Mouse (Mus musculus) cerebellum, postnatal 36 days (tissue): ENCODE results near the gene Antxr1.
A peak's percentile ranks its signal among the peaks of the same experiment; 100 is the strongest.

Experiments
- DNase-seq, 2 experiments: peaks; one replicate each; pipeline ENCODE4 v3.0.0; 2021 to 2022; ENCODE audit warnings: mixed read lengths in 2 of 2

Gene Antxr1

DNA sequence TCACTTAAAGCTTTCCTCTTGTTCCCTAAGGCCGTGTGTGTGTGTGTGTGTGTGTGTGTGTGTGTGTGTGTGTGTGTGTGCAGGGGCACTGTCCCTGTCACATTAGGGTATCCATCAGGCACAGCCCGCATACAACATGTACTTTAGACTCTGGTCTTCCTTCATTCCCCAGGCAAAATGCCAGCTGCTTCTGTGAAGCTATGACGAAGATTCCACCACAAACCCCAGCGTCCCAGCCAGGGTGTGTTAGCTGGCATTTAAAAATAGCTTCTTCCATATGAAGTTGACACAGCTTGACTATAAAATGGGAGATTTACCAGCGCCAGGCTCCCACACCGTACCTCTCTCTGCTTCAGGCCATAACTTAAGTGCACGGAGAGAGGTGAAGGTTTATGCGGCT lies 152.5 kb downstream of the Antxr1 start:
- no peak for DNase-seq

DNA sequence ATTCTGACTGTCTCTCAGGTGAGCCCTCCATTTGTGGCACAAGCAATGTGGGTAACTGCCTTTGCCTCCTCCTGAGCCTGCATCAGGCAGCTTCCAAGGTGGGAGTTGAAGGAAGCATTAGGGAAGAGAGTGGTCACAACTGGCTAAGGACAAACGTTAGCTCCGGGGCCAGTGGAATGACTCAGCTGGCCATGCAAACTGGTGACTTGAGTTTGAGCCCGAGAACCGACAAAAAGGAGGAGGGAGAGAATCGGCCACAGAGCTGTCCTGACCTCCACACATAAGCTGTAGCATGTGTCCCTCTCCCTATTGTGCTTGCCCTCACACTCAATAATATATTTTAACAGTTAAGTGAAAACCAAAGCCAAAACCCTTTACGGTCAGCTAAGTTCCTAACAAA lies 152.9 kb downstream of the Antxr1 start:
- DNase-seq: no peak

DNA sequence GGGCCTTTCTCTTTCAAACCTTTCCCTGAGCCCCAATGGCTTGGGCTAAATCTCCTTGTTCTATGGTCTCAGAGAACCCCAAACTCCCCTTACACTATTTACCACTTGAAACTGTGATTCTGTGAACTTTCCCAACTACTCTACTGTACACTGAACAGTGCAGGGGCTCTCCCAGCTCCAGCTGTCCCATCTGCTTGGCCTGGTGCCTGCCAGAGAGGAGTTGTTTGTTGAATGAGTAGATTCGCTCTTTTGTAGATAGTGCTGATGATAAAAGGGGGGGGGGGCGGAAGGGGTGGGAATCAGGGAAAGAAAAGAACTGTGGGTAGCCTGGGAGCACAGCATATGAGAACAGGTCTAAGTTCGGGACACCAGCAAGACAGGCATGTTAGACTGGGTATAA lies 164.2 kb downstream of the Antxr1 start:
- no peak for DNase-seq

DNA sequence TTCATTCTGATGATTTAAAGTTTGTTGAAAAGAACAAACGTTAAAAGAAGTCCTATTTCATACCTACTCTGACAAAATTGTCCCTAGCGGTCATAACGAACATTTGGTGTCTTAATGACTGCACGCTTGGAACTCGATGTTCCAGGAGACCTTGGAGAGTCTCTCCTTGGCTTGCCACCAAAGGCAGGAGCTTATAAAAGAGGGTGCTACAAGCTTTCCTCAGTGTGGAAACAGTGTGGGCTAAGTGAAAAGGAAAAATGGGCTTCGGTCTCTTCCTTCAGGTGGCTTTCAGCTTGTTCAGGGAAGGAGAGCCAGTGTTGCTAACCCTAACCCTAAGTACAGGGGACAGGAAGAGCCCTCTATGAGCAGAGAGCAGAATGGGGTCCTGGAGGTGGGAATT lies 164.7 kb downstream of the Antxr1 start:
- no peak for DNase-seq

DNA sequence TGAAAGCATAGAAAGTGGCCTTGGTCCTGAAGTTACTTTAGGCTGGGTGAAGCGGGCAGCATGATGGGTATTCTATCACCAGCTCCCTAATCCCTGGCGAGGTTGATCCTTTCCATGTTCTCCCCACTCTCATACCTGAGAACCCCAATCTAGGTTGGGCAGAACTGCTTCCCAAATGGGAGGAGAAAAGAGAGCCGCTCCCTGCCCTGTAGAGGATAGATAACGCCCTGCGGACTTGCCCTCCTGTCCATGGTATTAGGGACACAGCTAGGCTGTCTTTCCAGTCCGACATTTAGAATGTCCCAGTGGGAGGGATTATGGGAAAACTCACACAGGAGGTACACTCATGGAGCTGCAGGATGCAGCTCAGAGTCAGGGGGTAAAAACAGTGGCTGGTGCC lies 165.3 kb downstream of the Antxr1 start:
- no peak for DNase-seq

DNA sequence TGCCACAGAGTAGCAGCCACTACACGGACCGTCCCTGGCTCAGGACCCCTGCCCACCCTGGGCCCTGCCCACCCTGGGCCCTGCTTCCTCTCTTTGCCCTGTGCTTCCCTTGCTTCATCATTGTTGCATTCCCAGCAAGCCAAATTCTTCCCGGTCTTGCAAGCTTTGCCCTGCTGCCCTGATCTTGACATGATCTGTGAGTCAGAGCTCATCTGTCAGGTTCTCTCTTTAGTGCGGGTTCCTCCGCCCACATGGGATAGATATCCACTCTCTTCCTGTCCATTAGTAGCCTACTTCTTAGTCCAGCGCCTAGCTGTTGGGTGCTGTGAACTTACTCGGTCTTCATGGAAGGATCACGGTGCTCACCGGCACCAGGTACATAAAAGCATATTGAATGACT lies 167.6 kb downstream of the Antxr1 start:
- DNase-seq: no peak

DNA sequence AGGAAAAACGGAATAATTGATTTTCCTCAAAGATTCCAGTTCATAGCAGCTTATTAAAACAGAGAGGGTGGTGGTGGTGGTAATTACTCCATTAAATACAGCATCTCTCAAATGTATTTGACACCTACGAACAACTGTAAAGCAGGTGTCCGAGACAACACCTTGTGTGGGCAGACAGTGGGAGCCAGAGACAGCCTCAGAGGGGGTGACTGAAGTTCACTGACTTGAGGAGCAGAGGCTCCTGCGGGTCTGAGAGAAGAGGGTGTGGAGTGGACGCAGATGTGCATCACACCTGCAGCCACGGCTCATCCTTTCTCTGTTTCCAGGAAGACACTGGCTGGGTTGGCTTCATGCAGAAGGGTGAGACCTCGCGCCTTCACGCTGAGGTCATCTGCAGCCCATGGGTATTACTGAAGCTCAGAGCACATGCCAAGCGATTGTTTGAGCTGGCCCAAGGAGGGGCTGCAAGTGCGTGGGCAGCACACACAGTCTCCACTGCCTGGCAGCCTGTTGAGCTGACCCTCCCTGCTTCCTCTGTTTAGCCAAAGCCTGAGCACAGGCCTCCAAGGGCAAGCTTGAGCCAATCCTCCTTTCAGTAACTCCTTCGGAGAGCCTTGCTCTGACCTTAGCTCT lies 168.8 kb downstream of the Antxr1 start:
- no peak for DNase-seq

DNA sequence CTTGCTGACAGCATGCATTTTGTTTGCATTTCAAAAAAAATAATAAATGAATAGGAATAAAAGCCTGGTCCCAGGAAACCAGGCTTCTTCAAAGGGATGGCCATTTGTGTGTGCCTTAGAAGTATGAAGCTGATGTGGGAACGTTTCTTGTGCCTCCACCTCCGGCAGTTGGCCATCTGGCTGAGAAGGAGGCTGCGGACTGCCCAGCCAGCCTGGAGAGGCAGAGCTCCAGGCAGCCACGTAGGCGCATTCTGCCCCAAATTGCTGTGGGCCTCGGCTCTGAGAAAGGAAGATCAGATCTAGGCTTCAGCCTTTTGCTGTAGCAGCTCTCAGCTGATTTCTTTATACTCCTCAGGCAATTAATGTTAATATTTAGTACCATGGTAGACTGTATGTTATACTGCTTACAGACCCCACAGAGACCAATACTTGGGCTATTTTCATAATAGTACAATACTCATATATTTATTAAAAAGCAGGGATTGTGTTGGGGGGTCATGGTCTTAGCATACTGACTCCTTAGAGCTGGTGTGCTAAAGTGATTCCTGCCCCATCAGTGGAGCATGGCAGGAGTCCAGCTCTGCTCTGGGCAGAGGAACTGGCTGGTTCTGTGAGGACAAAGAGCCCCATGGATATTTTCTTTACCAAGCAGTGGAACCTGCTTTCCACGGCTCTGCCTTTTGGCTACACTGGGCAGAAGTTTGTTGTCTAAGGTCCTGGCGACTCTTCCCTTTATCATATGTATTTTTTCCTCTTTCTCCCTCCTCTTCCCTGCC lies 169.9 kb downstream of the Antxr1 start:
- DNase-seq: peak in 1 of 2 experiments; percentile 5

DNA sequence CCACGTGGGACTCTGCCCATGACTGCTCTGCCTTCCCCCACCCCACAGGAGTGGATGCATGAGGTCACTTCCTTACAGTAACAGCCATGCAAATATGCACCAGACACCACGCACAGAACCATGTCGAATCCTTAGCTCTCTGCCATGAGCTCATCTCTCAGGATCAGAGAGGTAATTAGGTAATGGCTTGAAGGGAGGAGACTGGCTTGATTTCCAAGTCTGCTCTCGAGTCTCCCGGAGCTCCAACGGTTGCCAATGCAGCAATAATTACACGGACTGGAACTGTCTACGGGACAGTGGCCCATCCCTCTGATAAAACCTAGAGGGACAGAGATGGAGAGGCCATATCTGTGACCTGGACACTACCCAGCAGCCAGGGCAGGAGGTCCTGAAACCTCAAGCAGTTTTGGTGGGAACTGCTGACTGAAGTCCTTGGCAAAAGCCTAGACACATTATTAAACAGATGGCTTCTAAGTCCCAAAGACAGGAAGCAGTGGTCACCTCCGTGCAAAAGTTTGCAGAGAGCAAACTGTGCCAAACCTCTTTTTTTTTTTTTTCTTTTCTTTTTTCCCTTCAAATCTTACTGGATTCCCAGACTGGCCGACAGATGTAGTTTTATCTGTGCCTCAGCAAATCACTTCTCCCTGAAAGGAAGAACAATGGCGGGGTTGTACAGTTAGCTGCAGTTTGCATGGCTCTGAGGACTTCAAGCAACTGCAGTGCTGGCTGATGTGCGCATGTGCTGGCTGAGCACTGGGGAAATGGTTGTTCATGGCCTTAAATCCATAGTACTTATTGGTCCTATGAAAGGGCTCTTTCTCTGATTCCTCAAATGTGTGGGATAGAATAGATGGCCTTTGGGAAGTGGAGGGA lies 174.0 kb downstream of the Antxr1 start:
- DNase-seq: no peak

DNA sequence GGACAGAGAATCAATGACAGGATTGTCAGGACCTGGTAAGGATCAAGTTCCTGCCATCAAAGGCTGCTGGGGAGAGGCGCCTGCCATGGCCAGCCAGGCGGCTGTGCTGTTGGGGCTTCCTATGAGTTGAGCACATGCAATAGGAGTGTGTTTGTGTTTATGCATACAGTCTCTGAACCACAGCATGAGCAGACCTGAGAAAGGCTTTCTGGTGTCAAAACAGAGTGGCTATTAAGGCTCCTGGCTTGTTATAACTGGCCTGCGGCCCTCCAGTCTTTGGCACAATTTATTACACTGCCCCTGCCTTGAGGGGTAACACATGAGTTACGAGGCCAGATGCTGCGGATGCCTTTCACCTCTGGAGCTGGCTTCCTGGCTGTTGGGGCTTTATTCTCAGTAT lies 175.4 kb downstream of the Antxr1 start:
- no peak for DNase-seq

DNA sequence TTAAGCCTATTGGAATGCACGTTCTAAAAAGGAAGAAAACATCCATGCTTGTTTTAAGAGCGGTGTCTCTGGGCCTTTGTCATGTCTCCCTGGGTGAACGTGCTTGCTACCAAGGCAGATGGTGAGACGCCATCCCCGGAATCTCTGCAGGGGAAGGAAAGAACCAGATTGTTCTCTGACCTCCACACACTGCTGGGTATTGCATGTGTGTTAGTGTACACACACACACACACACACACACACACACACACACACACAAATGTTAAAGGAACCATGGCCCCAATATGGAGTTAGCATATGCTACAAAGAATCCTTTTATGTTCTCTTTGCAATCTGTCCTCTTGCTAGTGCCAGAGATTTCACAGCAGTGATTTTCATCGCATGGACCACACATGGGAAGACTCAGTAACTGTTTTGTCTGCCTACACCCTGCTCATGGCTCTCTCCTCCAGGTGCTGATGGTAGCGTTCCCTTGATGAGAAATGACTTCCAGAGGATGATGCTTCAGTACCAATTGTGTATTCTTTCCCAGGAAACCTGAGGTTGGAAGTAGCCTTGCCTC lies 177.5 kb downstream of the Antxr1 start:
- DNase-seq: no peak

DNA sequence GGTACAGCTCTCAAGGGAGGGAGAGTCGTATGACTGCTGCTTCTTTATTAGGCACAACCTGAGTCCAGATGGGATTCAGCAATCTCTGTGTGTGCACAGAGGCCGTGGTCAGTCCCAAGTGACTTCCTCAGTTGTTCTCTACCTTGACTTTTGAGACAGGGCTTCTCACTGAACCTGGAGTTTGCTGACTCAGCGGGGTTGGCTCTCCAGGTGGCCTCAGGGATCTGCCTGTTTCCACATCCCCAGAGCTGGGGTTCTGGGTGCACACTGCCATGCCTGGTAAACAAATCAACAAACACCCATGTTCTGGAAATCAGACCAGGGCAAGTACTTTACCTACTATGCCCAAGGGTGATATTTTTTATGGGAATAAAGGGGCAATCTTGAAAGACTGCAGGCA lies 181.8 kb downstream of the Antxr1 start:
- no peak for DNase-seq

DNA sequence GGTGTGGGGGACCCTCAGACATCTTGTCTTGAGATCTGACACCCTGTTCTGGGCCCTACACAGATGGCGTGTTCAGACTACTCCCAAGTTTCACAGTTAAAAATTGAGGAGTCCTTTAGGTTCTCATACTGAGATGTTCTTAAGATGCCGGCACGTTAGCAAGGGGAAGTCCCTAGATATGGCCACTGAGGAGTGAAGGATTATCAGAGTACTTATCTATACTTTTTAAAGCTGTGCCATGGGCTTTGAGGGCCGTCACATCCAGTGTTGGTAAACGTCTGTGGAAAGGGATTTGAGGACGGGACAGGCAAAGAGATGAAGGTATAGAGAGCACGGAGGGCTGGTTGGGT lies 182.4 kb downstream of the Antxr1 start:
- DNase-seq: no peak

DNA sequence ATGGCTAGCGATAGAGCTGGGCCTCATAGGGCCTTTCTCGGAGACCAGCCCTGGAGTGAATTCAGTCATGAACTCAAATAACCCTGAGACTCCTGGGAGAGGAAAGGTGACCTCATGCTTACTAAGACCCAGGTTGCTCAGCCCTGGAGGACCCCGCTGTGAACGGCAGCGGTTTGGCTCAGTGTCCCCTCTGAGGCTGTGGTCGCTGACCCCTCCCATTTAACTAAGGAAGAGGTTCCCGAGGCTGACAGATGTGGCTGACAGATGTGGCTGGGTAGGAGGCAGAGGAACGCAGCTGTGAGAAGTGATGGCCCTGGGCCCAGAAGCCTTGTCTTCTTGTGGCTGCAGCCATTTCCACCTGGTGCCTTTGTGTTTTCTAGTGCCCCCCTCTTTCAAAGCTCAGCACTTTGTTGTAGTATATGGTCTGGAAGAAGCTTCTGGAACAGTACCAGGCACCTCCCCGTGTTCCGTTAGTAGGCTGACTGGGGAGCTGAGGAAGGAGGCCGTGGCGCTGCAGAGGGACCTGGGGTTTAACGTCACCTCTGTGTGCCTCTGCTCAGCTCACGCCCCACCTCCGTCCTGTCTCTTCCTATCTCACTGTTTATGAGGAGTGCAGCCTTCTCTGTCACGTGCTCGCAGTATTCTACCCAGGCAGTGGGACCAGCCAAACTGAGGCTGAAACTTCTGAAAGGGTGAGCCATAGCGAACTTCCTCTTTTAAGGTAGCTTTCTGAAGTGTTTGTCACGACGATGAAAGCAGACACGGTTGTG lies 183.0 kb downstream of the Antxr1 start:
- DNase-seq: no peak

DNA sequence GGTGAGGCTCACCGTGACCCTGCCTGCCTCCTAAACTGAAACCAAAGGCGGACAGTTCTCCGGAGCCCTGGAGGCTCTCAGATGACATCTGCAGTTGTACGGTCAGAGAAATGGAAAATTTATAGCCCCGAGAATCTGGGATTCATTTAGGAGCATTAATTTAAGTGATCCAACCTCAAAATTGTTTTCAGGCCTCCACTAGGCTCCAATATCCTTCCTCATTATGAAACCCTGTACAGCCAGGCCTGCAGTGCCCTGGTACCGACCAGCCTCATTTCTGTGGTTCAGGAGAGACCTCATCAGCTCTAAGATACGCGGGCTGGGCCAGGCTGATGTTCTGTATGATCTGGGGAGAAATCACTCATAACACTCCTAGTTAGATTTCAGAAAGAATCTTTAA lies 184.2 kb downstream of the Antxr1 start:
- no peak for DNase-seq

DNA sequence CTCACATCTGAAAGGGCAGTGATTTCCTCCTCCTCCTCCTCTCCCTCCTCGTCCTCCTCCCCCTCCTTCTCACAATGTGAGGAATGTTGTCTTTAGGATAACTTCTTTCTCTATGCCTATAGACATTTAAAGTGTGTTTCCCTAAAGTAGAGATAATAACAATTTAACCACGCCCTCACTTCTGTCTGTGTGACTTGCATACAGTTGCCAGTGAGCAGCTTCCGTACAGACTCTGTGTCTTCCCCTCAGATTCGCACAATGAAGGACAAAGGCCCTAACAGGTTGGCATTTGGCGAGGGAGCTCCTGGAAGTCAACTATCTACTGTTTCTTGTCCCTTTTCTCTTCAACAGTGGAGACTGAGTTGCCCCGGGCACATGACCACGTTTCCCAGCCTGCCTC lies 185.2 kb downstream of the Antxr1 start:
- DNase-seq: no peak

DNA sequence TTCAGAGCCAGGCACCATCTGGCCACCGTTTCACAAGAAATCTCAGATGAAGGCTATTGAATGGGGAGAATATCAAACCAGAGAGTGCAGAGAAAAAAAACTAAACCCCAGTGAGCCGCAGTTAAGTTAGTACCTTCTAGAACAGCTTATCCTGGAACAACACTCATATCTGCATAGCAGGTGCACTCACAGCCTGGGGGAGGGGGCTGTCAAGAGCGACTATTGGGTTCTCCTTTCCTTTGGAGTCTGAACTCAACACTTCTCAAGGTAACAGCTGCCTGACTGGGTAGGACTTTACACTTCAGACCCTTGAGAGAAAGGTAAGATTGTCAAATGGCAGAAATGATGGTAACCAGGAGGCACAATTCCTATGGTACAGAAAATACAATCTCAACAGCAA lies 187.7 kb downstream of the Antxr1 start:
- DNase-seq: no peak

DNA sequence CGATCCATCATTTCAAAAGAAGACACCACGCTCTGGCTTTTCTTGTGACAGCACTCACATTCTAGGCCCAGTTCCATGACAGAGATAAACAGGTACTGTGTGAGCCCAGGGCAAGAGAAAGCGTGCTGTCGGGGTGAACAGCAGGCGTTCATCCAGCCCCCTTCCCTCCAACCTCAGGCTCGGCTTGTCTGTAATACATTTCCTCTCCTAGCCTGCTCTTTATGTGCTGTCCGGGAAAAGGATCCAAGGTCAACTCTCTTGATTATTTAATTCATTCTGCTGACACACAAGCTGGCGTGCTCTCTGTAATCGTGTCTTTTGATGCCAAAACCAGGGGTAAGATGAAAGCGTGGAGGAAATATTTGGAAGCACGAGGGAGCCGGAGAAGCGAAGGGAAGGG lies 192.0 kb downstream of the Antxr1 start:
- no peak for DNase-seq

DNA sequence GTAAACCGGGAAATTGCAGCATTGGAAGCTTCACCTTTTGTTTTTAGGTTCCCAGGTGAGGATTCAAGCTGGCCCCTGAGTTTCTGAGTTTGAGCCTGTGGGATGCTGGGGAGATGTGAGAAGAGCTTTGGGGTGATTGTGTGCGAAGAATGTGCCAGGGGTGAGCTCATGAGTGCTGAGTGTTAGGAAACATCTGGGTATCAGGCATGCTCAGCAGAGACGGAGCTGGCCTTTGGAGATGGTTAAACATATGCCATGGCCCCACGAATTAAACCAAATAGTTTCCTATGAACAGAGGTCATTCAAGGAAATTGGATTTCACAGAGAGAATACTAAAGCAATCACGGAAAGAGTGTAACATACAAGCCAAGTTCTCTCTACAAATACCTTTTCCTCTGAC lies 193.4 kb downstream of the Antxr1 start:
- no peak for DNase-seq

DNA sequence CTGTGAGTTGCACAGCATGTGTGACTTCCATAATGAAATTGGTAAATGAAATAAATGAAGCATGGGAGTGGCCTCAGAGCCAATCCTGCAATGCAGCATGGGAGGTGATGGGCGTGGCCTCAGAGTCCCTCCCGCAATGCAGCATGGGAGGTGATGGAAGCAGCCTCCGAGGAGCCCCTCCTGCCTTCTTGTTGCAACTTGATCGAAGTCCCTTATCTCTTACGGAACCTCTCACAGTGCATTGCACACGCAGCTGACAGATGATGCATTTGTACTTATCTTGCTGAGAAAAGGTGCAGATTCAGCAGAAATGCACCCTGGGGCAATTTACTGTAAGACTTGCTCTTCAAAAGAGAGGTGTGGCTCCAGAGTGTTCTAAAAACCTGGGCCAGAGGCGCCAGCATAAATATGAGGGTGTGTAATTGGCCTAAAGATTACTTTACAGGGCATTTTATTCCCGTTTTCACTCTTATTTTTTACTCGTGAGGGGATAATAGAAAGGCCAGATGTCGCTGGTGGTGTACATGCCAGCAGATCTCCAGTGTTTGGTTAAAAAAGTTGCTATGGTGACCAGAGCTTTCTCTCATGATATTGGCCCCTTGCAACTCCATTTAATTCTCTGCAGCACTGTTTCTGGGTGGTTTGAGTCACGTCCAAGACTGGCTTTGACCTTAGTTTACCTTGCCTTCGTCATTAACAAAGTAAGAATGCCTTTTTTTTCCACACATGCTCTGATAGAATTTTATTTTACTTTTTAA lies 195.6 kb downstream of the Antxr1 start:
- no peak for DNase-seq

DNA sequence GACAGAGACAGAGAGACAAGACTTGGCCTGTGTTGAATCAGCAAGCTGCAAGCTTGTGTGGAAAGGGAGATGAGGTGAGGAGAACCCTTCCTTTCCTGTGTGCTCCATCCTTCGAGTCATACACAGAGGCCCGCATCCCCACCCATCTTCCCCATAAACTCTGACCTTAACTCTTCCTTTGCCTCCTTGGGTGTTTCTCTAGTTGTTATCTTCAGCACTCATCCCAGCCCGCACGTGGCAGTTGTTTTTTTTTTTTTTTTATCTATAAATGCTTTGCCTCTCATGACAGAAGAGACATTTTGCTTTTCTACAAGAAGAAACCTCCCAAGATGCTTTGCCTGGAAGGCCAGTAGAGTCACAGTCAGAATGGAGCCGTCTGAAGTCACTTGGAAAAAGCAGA lies 197.1 kb downstream of the Antxr1 start:
- no peak for DNase-seq

DNA sequence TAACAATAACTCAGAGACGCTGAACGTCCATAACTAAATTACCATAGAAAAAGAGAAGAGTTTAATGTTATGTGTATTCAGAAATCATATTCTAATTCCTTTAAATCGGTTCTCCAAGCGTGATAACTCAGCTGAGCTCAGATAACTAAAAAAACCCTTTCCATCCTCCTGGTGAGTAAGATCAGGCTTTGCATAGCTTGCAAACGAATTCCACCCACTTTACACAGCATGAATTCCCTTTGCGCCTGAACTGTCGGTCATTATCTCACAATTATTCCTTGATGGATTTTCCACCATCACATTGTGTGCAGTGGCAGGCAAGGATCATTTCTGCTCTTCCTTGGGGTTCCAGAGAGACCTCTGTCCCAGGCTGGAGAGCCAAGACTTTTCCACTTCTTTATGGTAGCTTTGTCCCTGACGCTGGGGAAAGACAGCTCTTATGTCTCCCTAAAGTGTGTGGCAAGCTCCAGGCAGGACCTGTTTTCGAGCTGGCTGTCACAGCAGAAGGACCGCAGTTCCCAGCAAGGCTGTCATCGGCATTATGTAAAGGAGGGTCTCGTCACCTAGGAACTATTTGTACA lies 201.6 kb downstream of the Antxr1 start:
- no peak for DNase-seq
